Mouse (Mus musculus) hindbrain, embryonic 14.5 days (tissue): ENCODE measurements at regions not wholly inside any gene's neighbourhood (a gene's known extent, or its start where the extent isn't known, plus 50 kb on each side); places are given as distances from the start of the nearest gene placed in this dataset.
A peak's percentile ranks its signal among the peaks of the same experiment; 100 is the strongest.

Experiments used
- ATAC-seq: fragments of 200-750 bp; cut with Nextera tagmentation; 2 replicates; pipeline ENCODE4 v1.8.0; 2017; ENCODE audit warnings: moderate number of reproducible peaks, mild to moderate bottlenecking, moderate TSS enrichment, moderate library complexity; ENCODE audit not compliant: low FRiP score
- DNase-seq: peaks from one replicate; pipeline ENCODE4 v3.0.0-alpha.2; 2015; ENCODE audit warnings: low spot score
- H3K27ac ChIP-seq: fragments of 300-500 bp; sonication (generic); 2 replicates; pipeline ENCODE4 v1.5.1; 2014; ENCODE audit warnings: mild to moderate bottlenecking, moderate library complexity
- H3K27me3 ChIP-seq: fragments of 300-500 bp; sonication (generic); 2 replicates; pipeline ENCODE4 v1.6.1; 2014; ENCODE audit warnings: mild to moderate bottlenecking, low read length, mixed read lengths; ENCODE audit not compliant: control insufficient read depth, insufficient read depth
- H3K36me3 ChIP-seq: fragments of 300-500 bp; sonication (generic); replicated peaks from 2 replicates; pipeline ENCODE4 v1.6.1; 2014; ENCODE audit not compliant: control insufficient read depth, insufficient read depth
- H3K4me1 ChIP-seq: fragments of 300-500 bp; sonication (generic); replicated peaks from 2 replicates; pipeline ENCODE4 v1.6.1; 2014; ENCODE audit warnings: antibody characterized with exemption, low read length, mixed read lengths; ENCODE audit not compliant: control insufficient read depth, insufficient read depth
- H3K4me2 ChIP-seq: fragments of 300-500 bp; sonication (generic); replicated peaks from 2 replicates; pipeline ENCODE4 v1.6.1; 2014; ENCODE audit warnings: mild to moderate bottlenecking, moderate library complexity
- H3K4me3 ChIP-seq: fragments of 300-500 bp; sonication (generic); replicated peaks from 2 replicates; pipeline ENCODE4 v1.5.1; 2014; ENCODE audit warnings: mild to moderate bottlenecking, low read length
- H3K9ac ChIP-seq: fragments of 300-500 bp; sonication (generic); 2 replicates; pipeline ENCODE4 v1.6.1; 2014
- H3K9me3 ChIP-seq: fragments of 300-500 bp; sonication (generic); 2 replicates; pipeline ENCODE4 v1.6.1; 2016; ENCODE audit warnings: low read length; ENCODE audit not compliant: control insufficient read depth
- WGBS: fragments of 180-500 bp; shearing (Covaris S2); extraction: QIAGEN DNeasy Blood & Tissue Kit; methylation state at CpG from one replicate; pipeline ENCODE4 v1.1.7; 2014; 5-methylcytosine and 5-hydroxymethylcytosine counted together

DNA sequence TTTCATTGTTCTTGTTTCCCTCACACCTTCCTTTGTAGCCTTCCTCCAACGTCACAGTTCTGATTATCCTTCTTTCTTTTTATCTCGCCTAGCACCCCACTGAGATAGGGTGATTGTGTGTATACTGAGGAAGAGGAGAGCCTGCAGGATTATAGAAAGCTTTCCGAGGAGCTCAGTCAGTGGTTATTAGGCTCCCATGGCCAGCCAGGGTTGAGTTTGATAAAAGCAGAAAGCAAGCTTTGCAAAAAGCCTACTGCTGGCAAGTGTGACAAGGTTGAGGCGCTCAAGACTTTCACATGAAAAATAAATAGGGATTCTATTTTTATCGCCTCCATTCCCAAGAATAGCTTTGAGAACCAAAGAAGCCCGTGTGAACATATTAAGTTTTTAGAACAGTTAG is 136.9 kb upstream of the Cypt12 start:
- 49% methylated on average over 6 of the region's 6 CpGs for WGBS
- H3K27ac ChIP-seq = 0 out of 2 replicates have a peak overlapping the region, but pooled peaks have one; percentile 53
- H3K9ac ChIP-seq = no peak overlapping the region
- ATAC-seq (no peak), DNase-seq (no peak)
- no peaks in the 10 kb centered on the region for H3K9me3 ChIP-seq
- H3K36me3 ChIP-seq = no peaks in the 10 kb centered on the region
- H3K4me2 ChIP-seq = no peak overlapping the region
- H3K27me3 ChIP-seq = no peaks in the 10 kb centered on the region
- no peak overlapping the region for H3K4me3 ChIP-seq
- H3K4me1 ChIP-seq = peaks cover 5% of the 10 kb centered on the region; the same call in 1 of the 2 replicates

DNA sequence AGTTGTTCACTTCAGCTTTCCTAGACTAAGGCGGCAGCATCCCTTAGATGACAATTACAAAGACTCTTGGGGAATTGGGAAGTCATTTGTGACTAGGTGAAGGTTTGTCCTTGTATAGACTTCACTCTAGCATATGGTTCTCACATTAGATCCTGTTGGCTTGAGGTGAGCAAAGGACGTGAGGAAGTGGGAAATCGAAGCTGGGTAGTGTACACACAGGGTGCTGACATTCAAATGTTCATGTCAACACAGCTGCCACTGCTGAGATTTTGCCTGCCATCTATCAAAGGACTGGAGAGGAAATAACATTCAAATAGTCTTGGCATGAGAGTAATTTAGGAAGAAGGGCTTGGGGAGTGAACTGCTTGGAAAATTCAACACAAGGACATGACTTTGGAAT is 124.0 kb upstream of the Cypt12 start:
- Histone ChIP-seq H3K4me1 (no peaks in the 10 kb centered on the region), H3K27ac (no peak overlapping the region), H3K9ac (no peak overlapping the region), H3K4me2 (no peak overlapping the region), H3K36me3 (no peaks in the 10 kb centered on the region), H3K27me3 (no peaks in the 10 kb centered on the region), H3K9me3 (no peaks in the 10 kb centered on the region), H3K4me3 (no peak overlapping the region)
- DNase-seq = no peak
- WGBS = 71% methylated on average over 3 of the region's 3 CpGs
- ATAC-seq = no peak; the same call in 1 of the 2 replicates

DNA sequence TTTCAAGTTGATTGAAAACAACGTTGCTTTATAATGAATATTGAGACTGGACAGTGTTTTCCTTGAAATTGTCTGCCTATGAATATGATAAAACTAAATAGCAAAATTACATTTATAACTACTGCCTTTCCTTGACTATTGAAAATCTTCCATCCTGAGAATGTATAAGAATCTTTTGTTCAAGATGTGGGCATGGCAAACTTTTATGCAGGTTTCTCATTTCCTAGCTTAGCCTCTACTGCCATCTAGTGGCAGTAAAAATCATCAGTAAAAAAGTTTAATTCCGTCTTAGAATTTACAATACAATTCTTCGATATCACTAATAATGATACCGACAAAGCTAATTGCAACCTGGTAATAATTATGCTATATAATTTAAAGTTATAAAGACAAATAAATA is 123.5 kb upstream of the Cypt12 start:
- ATAC-seq = no peak

DNA sequence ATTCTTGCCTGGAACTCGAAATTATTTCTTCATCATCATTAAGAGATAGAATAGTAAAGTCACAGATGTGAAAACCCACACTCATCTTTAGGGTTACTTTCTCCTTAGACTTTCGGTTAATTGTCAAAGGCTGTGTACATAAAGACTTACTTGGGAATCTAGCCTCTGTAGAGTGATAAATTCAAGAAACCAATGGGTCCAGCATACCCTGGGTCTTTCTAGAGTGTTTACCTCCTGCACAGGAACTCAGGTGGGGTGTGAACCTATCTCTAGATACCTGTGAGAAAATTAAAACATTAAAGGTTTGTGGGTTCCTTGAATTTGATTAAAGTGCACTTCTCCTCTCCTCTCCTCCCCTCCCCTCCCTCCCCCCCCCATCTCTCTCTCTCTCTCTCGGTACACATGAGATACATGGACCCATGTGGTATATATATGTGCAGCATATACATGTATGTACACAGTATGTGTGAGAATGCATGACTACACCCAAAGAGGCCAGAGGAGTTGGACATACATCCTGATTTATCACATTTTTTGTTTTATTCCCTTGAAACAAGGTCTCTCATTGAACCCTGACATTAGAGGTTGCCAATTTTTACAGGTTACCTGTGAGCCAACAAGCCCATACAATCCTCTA is 122.8 kb upstream of the Cypt12 start:
- no peak overlapping the region for H3K4me3 ChIP-seq
- H3K4me1 ChIP-seq = no peaks in the 10 kb centered on the region
- H3K36me3 ChIP-seq = no peaks in the 10 kb centered on the region
- no peak overlapping the region for H3K4me2 ChIP-seq
- WGBS = 76% methylated on average over 3 of the region's 3 CpGs
- H3K27ac ChIP-seq = no peak overlapping the region
- H3K27me3 ChIP-seq = no peaks in the 10 kb centered on the region
- no peaks in the 10 kb centered on the region for H3K9me3 ChIP-seq
- no peak for DNase-seq
- H3K9ac ChIP-seq = no peak overlapping the region
- no peak for ATAC-seq

More for the DNA sequence above, 123.5 kb upstream of the Cypt12 start:
- Histone ChIP-seq H3K9me3 (no peaks in the 10 kb centered on the region), H3K4me3 (no peak overlapping the region), H3K36me3 (no peaks in the 10 kb centered on the region), H3K4me2 (no peak overlapping the region), H3K27me3 (no peaks in the 10 kb centered on the region), H3K4me1 (no peaks in the 10 kb centered on the region), H3K9ac (no peak overlapping the region), H3K27ac (no peak overlapping the region)
- peak; percentile 89 for DNase-seq
- 44% methylated on average over 4 of the region's 4 CpGs for WGBS

DNA sequence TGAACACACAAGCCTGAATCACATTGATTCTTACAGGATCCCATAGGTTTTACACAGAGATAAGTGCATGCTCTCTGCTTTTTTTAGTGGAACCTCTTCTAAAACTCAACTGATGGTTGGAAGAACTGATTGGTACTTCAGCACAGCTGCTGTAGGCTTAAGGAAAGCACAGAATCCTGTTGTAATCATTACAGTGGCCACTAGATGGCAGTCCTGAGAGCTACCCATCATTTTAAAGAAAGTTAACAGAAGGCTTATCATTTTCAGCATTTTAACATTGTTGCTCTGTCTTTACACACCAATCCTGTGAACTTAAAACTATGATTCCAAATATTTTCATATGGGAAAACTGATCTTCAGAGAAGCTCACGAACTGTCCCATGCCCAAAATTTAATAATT is 113.5 kb upstream of the Cypt12 start:
- no peak for ATAC-seq
- WGBS = 33% methylated on average over 1 of the region's 1 CpGs
- H3K36me3 ChIP-seq = no peaks in the 10 kb centered on the region
- H3K4me3 ChIP-seq = no peak overlapping the region
- H3K27me3 ChIP-seq = no peaks in the 10 kb centered on the region
- H3K4me2 ChIP-seq = no peak overlapping the region
- no peaks in the 10 kb centered on the region for H3K9me3 ChIP-seq
- no peaks in the 10 kb centered on the region for H3K4me1 ChIP-seq
- H3K27ac ChIP-seq = no peak overlapping the region
- no peak overlapping the region for H3K9ac ChIP-seq
- peak; percentile 85 for DNase-seq

DNA sequence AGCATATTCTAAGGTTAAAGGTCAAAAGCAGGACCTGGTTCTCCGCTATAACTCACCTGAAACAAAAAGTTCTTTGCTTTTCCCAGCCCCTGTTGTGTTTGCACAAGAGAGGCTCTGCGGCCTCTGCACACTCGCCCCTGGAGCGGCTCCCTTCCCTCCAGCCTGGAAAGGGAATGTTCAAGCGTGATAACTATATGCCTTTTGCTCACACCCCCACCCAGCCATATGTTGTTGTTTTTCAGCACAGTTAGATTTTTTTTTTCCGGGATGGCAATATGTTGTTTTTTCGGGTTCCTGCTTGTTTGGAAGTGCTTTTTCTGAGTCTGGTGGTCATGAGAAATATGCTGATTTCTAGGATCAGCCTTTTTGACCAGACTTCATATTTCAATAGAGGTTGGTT is 100.6 kb upstream of the Cypt12 start:
- no peaks in the 10 kb centered on the region for H3K9me3 ChIP-seq
- H3K36me3 ChIP-seq = no peaks in the 10 kb centered on the region
- H3K27ac ChIP-seq = no peak overlapping the region
- WGBS = 85% methylated on average over 7 of the region's 7 CpGs
- ATAC-seq = no peak
- no peaks in the 10 kb centered on the region for H3K4me1 ChIP-seq
- no peak for DNase-seq
- H3K27me3 ChIP-seq = no peaks in the 10 kb centered on the region
- H3K4me2 ChIP-seq = no peak overlapping the region
- H3K9ac ChIP-seq = no peak overlapping the region
- no peak overlapping the region for H3K4me3 ChIP-seq

DNA sequence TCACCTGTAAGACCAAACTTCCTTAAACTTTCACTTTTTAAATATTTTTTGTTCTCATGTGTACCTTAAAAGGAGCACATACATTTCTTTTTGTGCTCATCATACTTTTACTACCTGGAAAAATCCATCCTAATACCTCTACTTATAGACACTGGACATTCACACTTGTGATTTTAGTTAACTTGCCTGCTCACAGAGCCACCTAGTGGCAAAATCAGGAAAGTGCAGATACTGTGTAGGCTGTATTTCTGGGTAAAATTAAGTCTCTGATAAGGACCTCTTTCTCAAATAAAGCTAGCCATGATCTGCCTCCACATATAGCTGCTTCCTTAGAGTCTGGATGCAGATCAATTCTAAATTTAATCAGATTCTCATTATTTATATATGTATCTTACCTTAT is 100.0 kb upstream of the Cypt12 start:
- no peak for ATAC-seq
- Histone ChIP-seq H3K4me3 (no peak overlapping the region), H3K27me3 (no peaks in the 10 kb centered on the region), H3K27ac (no peak overlapping the region), H3K9ac (no peak overlapping the region), H3K36me3 (no peaks in the 10 kb centered on the region), H3K9me3 (no peaks in the 10 kb centered on the region), H3K4me2 (no peak overlapping the region), H3K4me1 (no peaks in the 10 kb centered on the region)
- DNase-seq = peak; percentile 73

DNA sequence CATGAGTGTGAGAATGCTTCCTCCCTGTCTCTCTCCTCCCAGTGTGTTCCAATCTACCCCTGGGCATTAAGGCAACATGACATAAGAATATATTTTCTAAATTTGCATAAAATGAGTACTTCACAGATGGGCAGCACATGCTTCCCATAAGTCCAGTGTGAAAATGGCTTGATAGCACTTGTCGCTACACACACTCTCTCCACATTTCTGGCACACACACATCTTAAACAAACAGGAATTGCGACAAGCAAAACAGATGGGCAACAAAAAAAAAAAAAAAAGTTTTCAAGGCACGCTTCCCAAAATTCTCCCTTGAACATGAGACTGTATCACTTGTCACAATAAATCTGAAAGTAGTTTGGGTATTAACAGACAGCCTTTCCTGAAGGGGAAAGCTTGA is 85.8 kb upstream of the Cypt12 start:
- Histone ChIP-seq H3K36me3 (no peaks in the 10 kb centered on the region), H3K4me3 (no peak overlapping the region), H3K27ac (no peak overlapping the region), H3K4me2 (no peak overlapping the region), H3K9ac (no peak overlapping the region), H3K9me3 (no peaks in the 10 kb centered on the region), H3K27me3 (no peaks in the 10 kb centered on the region), H3K4me1 (no peaks in the 10 kb centered on the region)
- ATAC-seq = no peak
- WGBS = 90% methylated on average over 3 of the region's 3 CpGs
- DNase-seq = no peak

DNA sequence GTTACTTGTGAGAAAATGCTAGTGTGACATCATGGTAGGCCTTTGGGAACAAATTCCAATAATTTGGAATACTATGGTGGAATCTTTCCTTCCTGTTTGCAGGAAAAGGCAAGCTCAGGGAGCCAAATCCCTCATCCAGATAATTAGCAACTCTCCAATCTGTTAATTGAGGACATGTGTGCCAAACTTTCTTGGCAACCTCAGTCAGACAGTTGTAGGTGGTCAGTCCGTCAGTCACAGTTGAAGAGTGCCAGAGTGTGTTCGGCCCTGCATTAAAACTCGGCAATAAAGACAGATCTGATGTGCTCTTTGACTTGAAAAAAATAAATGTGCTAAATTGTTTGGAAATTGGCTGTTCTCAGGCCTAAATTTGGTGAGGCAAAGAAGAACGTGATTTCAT is 83.1 kb upstream of the Cypt12 start:
- Histone ChIP-seq H3K27me3 (no peaks in the 10 kb centered on the region), H3K4me3 (no peak overlapping the region), H3K4me2 (no peak overlapping the region), H3K36me3 (no peaks in the 10 kb centered on the region), H3K4me1 (no peaks in the 10 kb centered on the region), H3K9me3 (no peaks in the 10 kb centered on the region), H3K27ac (no peak overlapping the region), H3K9ac (no peak overlapping the region)
- DNase-seq (peak; percentile 30), ATAC-seq (no peak)
- 72% methylated on average over 4 of the region's 4 CpGs for WGBS

DNA sequence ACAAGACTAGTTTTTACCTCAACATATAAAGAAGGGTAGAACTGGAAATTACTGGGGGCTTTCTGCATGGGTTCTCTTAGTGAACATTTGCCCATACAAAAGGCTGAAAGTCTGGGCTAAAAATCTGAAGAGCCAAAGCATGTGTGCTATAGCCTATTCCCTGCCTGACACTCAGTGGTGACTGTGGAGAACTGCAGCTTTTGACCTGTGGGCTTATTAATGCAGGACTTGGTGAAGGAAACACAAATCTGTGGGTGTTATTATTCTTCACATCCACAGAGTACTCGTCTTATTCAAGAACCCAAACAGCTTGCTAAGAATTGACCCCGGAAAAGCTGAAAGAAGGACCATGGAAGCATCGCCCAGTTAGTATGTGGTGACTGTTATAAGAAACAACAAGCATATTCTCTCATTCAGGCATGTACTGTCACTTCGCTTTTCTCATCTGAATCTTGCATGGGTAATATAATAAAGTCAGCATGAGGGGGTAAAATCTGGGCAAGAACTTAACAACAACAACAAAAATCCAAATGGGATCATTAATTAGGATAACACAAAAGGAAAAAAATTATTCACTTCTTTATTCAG is 77.2 kb upstream of the Cypt12 start:
- ATAC-seq = peak; percentile 91

More for the DNA sequence above, 77.2 kb upstream of the Cypt12 start:
- Histone ChIP-seq H3K9me3 (no peaks in the 10 kb centered on the region), H3K9ac (no peak overlapping the region), H3K27ac (no peak overlapping the region), H3K27me3 (no peaks in the 10 kb centered on the region), H3K4me1 (no peaks in the 10 kb centered on the region), H3K4me3 (no peak overlapping the region), H3K36me3 (no peaks in the 10 kb centered on the region), H3K4me2 (no peak overlapping the region)
- WGBS = 58% methylated on average over 4 of the region's 4 CpGs
- peak; percentile 72 for DNase-seq
